Mouse (Mus musculus) olfactory bulb, adult 2 months (tissue): Measurements from ENCODE around the gene Tbx4. TPM values are rescaled to one million over a fixed set of nuclear protein-coding genes. Genes with fewer than 3 reads are reported as not detected.

Experiments
- H3K27ac ChIP-seq: fragments of 200-500 bp; 2 replicates; pipeline ENCODE4 v1.5.1; 2012; ENCODE audit warnings: low read depth, low read length; ENCODE audit not compliant: insufficient read depth
- H3K4me1 ChIP-seq: fragments of 200-500 bp; 2 replicates; pipeline ENCODE4 v1.6.1; 2012; ENCODE audit warnings: low read length; ENCODE audit not compliant: control insufficient read depth, insufficient read depth
- H3K4me3 ChIP-seq: fragments of 200-500 bp; 2 replicates; pipeline ENCODE4 v1.5.1; 2012; ENCODE audit warnings: mild to moderate bottlenecking, low read depth, low read length, moderate library complexity; ENCODE audit not compliant: insufficient read depth
- CTCF ChIP-seq: fragments of 200-500 bp; IDR thresholded peaks from 2 replicates; pipeline ENCODE4 v1.5.1; 2012; ENCODE audit warnings: low read depth, mild to moderate bottlenecking, low read length, moderate library complexity; ENCODE audit not compliant: insufficient read depth
- POLR2A ChIP-seq: fragments of 200-500 bp; IDR thresholded peaks from 2 replicates; pipeline ENCODE4 v1.6.1; 2012; ENCODE audit warnings: mild to moderate bottlenecking, low read depth, low read length, moderate library complexity; ENCODE audit not compliant: insufficient read depth
- WGBS: fragments of 180-500 bp; shearing (Covaris S2); methylation state at CpG from one replicate; pipeline ENCODE4 v1.1.7; 2018; 5-methylcytosine and 5-hydroxymethylcytosine counted together
- polyA plus RNA-seq: library from polyadenylated mRNA; stranded (reverse); fragments of >200 nt; gene quantifications from 2 replicates; pipeline ENCODE4 v1.2.4, GENCODE M21; 2012; ENCODE audit warnings: low replicate concordance; ENCODE audit not compliant: missing spikeins, insufficient read depth, insufficient read length

The Tbx4 gene
- polyA plus RNA-seq, 1 experiment: not detected

DNA sequence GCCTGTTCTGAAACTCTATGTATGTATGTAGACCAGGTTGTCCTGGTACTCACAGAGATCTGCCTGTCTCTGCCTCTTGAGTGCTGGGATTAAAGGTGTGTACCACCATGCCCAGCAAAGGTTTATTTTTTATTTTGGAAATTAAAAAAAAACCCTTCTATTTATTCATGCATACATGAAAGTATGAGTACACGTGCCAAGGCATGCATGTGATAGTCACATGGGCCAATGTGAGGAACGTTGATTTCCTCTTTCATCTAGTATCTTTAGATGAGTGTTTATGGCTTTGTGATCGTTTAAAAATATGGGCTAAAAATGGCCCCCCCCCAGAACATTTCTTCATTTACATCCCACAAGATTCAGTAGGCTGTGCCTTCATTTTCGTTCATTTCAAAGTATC lies 66.3 kb downstream of the Tbx4 start:
- Histone ChIP-seq H3K4me3 (no peak overlapping the region), H3K4me1 (no peaks in the 10 kb centered on the region), H3K27ac (no peak overlapping the region)
- WGBS: 90% methylated on average over 4 of the region's 4 CpGs
- no peak for TF ChIP-seq POLR2A
- no peak for TF ChIP-seq CTCF

DNA sequence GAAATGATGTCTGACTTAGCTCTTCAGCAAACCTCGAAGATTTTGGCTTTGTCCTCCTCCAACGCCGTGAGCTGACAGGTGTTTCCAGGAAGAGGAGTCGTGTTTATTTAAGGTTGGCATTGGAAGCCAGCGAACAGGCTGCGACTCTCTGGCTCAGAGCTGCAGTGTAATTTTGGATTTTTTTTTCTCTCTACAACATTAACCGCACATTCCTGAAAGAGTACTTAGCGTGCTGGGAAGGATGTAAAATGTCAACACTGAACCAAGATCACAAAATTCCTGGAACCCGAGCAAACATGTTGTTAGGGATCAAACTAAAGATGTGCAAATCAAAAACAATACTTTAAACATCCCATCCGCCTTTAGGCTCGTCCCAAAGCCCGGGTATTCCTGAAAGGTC lies 69.4 kb downstream of the Tbx4 start:
- H3K4me1 ChIP-seq: no peaks in the 10 kb centered on the region
- TF ChIP-seq POLR2A (no peak), CTCF (no peak)
- no peak overlapping the region for H3K27ac ChIP-seq
- WGBS: 67% methylated on average over 12 of the region's 12 CpGs
- no peak overlapping the region for H3K4me3 ChIP-seq

DNA sequence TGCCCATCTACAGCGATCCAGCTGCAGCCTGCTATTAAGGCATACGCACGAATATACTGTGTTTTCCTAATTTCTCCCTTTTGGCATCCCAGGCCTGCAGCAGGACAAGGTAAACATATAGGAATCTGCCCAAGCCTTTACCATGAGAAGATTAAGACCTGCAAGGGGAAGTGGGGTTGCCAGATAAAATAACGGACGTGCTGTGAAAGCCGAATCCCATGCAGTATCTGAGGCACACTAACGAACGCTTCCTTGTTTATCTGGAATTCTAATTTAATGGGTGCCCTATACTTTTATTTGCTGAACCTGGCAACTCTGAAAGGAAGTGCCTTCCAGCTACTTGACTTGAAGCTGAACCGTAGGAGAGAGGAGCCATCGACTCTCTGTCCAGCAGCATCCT lies 70.2 kb downstream of the Tbx4 start:
- H3K4me1 ChIP-seq: no peaks in the 10 kb centered on the region
- no peak overlapping the region for H3K4me3 ChIP-seq
- TF ChIP-seq CTCF: no peak
- no peak for TF ChIP-seq POLR2A
- no peak overlapping the region for H3K27ac ChIP-seq
- WGBS: 78% methylated on average over 10 of the region's 10 CpGs

- 76% methylated on average over 6 of the region's 6 CpGs for WGBS
- H3K4me1 ChIP-seq: no peaks in the 10 kb centered on the region
- H3K27ac ChIP-seq: no peak overlapping the region
- TF ChIP-seq POLR2A (no peak), CTCF (no peak)
- H3K4me3 ChIP-seq: no peak overlapping the region
These were observed 70.9 kb downstream of the Tbx4 start for GRCm38 (mm10) chr11:85956950-85957778.

DNA sequence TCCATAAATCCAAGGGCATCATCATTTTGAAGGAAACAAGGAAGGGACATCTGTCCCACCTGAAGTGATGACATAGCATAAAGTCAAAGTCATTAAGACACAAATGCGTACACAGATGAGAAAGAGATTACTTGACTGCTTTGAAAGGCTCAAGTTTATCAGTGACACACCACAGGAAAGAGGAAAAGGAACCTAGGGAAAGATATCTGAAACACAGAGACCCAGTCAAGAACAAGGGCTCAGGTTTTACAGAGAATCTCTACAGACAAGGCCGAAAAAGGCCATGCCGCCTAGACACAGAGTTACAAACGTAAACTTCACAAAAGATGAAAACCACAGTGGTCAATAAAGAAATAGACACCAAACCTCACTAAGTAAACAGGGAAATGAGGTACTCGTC lies 73.6 kb downstream of the Tbx4 start:
- Histone ChIP-seq H3K4me3 (no peak overlapping the region), H3K27ac (no peak overlapping the region), H3K4me1 (no peaks in the 10 kb centered on the region)
- WGBS: 95% methylated on average over 5 of the region's 5 CpGs
- TF ChIP-seq POLR2A: no peak
- TF ChIP-seq CTCF: no peak

DNA sequence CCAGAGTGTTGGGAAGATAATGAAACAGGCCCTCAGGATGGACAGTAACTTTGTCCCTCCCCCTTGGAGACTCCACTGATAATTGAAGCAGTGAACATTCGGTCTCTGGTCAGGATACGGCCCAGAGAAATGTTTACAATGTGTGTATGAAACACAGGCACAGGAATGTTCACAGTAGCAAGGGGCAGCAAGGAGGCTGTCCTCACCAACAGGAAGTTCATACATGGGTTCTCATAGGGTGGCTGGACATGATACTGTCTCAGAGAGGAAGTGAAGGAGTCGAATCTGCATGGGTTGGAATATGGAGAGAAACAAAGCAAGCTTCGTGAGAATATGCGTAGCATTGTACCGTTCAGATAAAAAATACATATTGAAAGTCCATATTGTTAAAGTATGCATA lies 74.1 kb downstream of the Tbx4 start:
- TF ChIP-seq CTCF: no peak
- no peak for TF ChIP-seq POLR2A
- 93% methylated on average over 6 of the region's 6 CpGs for WGBS
- H3K4me3 ChIP-seq: no peak overlapping the region
- no peaks in the 10 kb centered on the region for H3K4me1 ChIP-seq
- no peak overlapping the region for H3K27ac ChIP-seq

DNA sequence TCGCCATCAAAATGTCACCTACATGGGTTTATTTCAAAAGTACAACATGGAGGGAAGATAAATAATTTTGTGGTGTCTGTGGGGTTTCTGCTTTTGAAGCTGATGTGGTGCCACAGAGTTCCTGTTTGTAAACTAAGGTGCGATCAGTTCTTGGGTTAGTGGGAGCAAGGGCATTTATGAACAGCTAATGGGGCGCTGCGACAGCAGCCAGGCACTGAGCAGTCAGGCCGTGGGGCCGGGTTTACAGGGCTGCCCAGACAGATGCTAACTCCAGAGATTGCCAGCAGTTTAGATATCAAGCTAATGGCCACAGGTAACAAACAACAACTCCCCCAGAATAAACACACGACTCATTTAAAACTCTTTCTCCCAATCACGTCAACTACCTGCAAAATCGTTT lies 75.3 kb downstream of the Tbx4 start:
- 84% methylated on average over 9 of the region's 9 CpGs for WGBS
- H3K27ac ChIP-seq: no peak overlapping the region
- no peak overlapping the region for H3K4me3 ChIP-seq
- TF ChIP-seq CTCF: no peak
- no peaks in the 10 kb centered on the region for H3K4me1 ChIP-seq

Other genes with a start within 250 kb of the Tbx4 start
- gene Tbx2, start 53.9 kb upstream of the Tbx4 start, polyA plus RNA-seq: not detected in 2 replicates
- gene Gm11444, start 36.1 kb upstream of the Tbx4 start, polyA plus RNA-seq: not detected in 2 replicates